ENCODE assay signal across 9 mouse cellular contexts in genomic region chr7:10480588-10481233, GRCm38 (mm10). TPM values are rescaled to one million over a fixed set of nuclear protein-coding genes. Genes with fewer than 3 reads are reported as not detected.
DNase-seq lines count a peak whose midpoint lies in the region; ATAC-seq and TF ChIP-seq lines count a peak whose summit lies in the region.
"Had no signal": no experiment of that assay in that cellular context is flagged by ENCODE, and none has a peak within 500 bp of the region (broad histone marks: within the 10 kb centered on the region; RNA-seq: fewer than 3 reads in every experiment).

No protein-coding gene starts in this region.

- H3K27ac ChIP-seq in intestine, embryonic 14.5 days (ENCODE audit: low read depth), result no peak overlapping the region
- H3K27ac ChIP-seq in intestine, postnatal 0 days (ENCODE audit: low read depth, low read length), result no peak overlapping the region
- H3K27ac ChIP-seq in hindbrain, embryonic 12.5 days, result no peak overlapping the region
- no peak overlapping the region for H3K27ac ChIP-seq in limb, embryonic 10.5 days
- H3K27ac ChIP-seq in thymus, adult 2 months (ENCODE audit: control insufficient read depth, insufficient read depth, low read length), result no peak overlapping the region

- no peak for DNase-seq in intestine, embryonic 14.5 days (ENCODE audit: low spot score)
- peak; percentile 15 to 24 for DNase-seq in cerebellum, postnatal 4 days (ENCODE audit: low spot score in 2 of 2)
- DNase-seq in limb, embryonic 10.5 days (ENCODE audit: low spot score), result peak; percentile 31
- DNase-seq in right cerebral cortex, postnatal 4 days, result peak; percentile 51
- no peak for DNase-seq in thymus, adult 2 months
- no peak for DNase-seq in urinary bladder, postnatal 10 days (ENCODE audit: low spot score)

- H3K9ac ChIP-seq in intestine, embryonic 14.5 days (ENCODE audit: low read length), result no peak overlapping the region
- H3K9ac ChIP-seq in intestine, postnatal 0 days (ENCODE audit: low read depth, low read length), result no peak overlapping the region
- H3K9ac ChIP-seq in hindbrain, embryonic 12.5 days, result no peak overlapping the region

- ATAC-seq in intestine, embryonic 14.5 days (replicated peaks; ENCODE audit: low FRiP score, low TSS enrichment, low read depth), result no peak
- ATAC-seq in intestine, postnatal 0 days, result no peak
- peak; percentile 66 for ATAC-seq in hindbrain, embryonic 12.5 days (ENCODE audit: low FRiP score)

- no peaks in the 10 kb centered on the region for H3K4me1 ChIP-seq in intestine, embryonic 14.5 days (replicated peaks; ENCODE audit: control insufficient read depth, insufficient read depth, low read length)
- no peaks in the 10 kb centered on the region for H3K4me1 ChIP-seq in intestine, postnatal 0 days (replicated peaks; ENCODE audit: control insufficient read depth, insufficient read depth, low read length)
- H3K4me1 ChIP-seq in hindbrain, embryonic 12.5 days, result no peaks in the 10 kb centered on the region
- H3K4me1 ChIP-seq in limb, embryonic 10.5 days, result no peaks in the 10 kb centered on the region
- no peaks in the 10 kb centered on the region for H3K4me1 ChIP-seq in thymus, adult 2 months (replicated peaks; ENCODE audit: control insufficient read depth, insufficient read depth, low read length)

- H3K9me3 ChIP-seq in intestine, embryonic 14.5 days (ENCODE audit: control insufficient read depth, low read length), result no peaks in the 10 kb centered on the region
- no peaks in the 10 kb centered on the region for H3K9me3 ChIP-seq in intestine, postnatal 0 days (ENCODE audit: control insufficient read depth)
- no peaks in the 10 kb centered on the region for H3K9me3 ChIP-seq in hindbrain, embryonic 12.5 days (replicated peaks)
- H3K9me3 ChIP-seq in limb, embryonic 10.5 days (replicated peaks), result no peaks in the 10 kb centered on the region

- H3K36me3 ChIP-seq in intestine, embryonic 14.5 days (ENCODE audit: control insufficient read depth, insufficient read depth, low read length), result no peaks in the 10 kb centered on the region
- H3K36me3 ChIP-seq in intestine, postnatal 0 days (ENCODE audit: control insufficient read depth, insufficient read depth), result no peaks in the 10 kb centered on the region
- no peaks in the 10 kb centered on the region for H3K36me3 ChIP-seq in hindbrain, embryonic 12.5 days
- H3K36me3 ChIP-seq in limb, embryonic 10.5 days, result no peaks in the 10 kb centered on the region
- H3K36me3 ChIP-seq in thymus, adult 2 months (ENCODE audit: control insufficient read depth, insufficient read depth, low read length), result no peaks in the 10 kb centered on the region

- no peak for TF ChIP-seq POLR2A in thymus, adult 2 months (IDR thresholded peaks at IDR 0.05; ENCODE audit: control insufficient read depth, extremely low read depth, insufficient read depth, low read length, poor library complexity)

- 60% methylated on average over 18 of the region's 18 CpGs for WGBS in intestine, embryonic 14.5 days
- WGBS in intestine, postnatal 0 days, result 67% methylated on average over 18 of the region's 18 CpGs
- 65% methylated on average over 18 of the region's 18 CpGs for WGBS in hindbrain, embryonic 12.5 days
- 64% methylated on average over 18 of the region's 18 CpGs for WGBS in limb, embryonic 10.5 days
- 70% methylated on average over 18 of the region's 18 CpGs for WGBS in thymus, adult 2 months

- no peak for TF ChIP-seq CTCF in intestine, postnatal 0 days (IDR thresholded peaks at IDR 0.05; ENCODE audit: low read depth)
- no peak for TF ChIP-seq CTCF in thymus, adult 2 months (IDR thresholded peaks at IDR 0.05; ENCODE audit: borderline replicate concordance, control insufficient read depth, extremely low read depth, insufficient read depth, low read length, poor library complexity)

- no peaks in the 10 kb centered on the region for H3K27me3 ChIP-seq in intestine, embryonic 14.5 days (replicated peaks; ENCODE audit: control insufficient read depth, insufficient read depth, low read length)
- no peaks in the 10 kb centered on the region for H3K27me3 ChIP-seq in intestine, postnatal 0 days (replicated peaks; ENCODE audit: control insufficient read depth, insufficient read depth, low read length)
- H3K27me3 ChIP-seq in hindbrain, embryonic 12.5 days, result no peaks in the 10 kb centered on the region
- H3K27me3 ChIP-seq in limb, embryonic 10.5 days (ENCODE audit: low read depth, poor library complexity, severe bottlenecking), result no peaks in the 10 kb centered on the region
- H3K27me3 ChIP-seq in thymus, adult 2 months (ENCODE audit: control insufficient read depth, insufficient read depth, low read length), result no peaks in the 10 kb centered on the region

- H3K4me3 ChIP-seq in intestine, embryonic 14.5 days (ENCODE audit: low read depth, low read length), result no peak overlapping the region
- no peak overlapping the region for H3K4me3 ChIP-seq in intestine, postnatal 0 days (ENCODE audit: low read depth, low read length)
- H3K4me3 ChIP-seq in hindbrain, embryonic 12.5 days, result peak overlapping the region; percentile 14; the same call in 1 of the 2 replicates
- H3K4me3 ChIP-seq in limb, embryonic 10.5 days, result peak overlapping the region; percentile 31
- no peak overlapping the region for H3K4me3 ChIP-seq in thymus, adult 2 months (ENCODE audit: control insufficient read depth, insufficient read depth, low read length)

- 0 out of 2 replicates have a peak overlapping the region, but pooled peaks have one; percentile 12 for H3K4me2 ChIP-seq in intestine, embryonic 14.5 days (ENCODE audit: low read length)
- H3K4me2 ChIP-seq in intestine, postnatal 0 days (replicated peaks; ENCODE audit: low read depth), result no peak overlapping the region
- peak overlapping the region; percentile 19; the same call in 1 of the 2 replicates for H3K4me2 ChIP-seq in hindbrain, embryonic 12.5 days (replicated peaks)

RNA-seq across cellular contexts. Expression of gene Zik1, which starts 14.5 kb away (rescaled TPM):
- polyA plus RNA-seq in intestine, embryonic 14.5 days (2014; fragmentation: Nextera tagmentation; extraction: Ambion mirVana), result 11.1 and 14.8 TPM in 2 replicates
- 1.6 and 1.8 TPM in 2 replicates for polyA plus RNA-seq in intestine, postnatal 0 days (2015; fragmentation: Nextera tagmentation; extraction: Ambion mirVana)
- 42.1 and 47.6 TPM in 2 replicates for polyA plus RNA-seq in hindbrain, embryonic 12.5 days (2016; fragmentation: Nextera tagmentation; extraction: Ambion mirVana)
- polyA plus RNA-seq in limb, embryonic 10.5 days (2016; fragmentation: Nextera tagmentation; extraction: Ambion mirVana), result 33.3 and 36.4 TPM in 2 replicates
- polyA plus RNA-seq in thymus, adult 2 months (2012; rRNA removed), result 1.4 and 1.5 TPM in 2 replicates

RNA-seq across cellular contexts. Expression of gene Vmn1r67, which starts 37.6 kb away (rescaled TPM):
- not detected in 2 replicates for polyA plus RNA-seq in intestine, embryonic 14.5 days (2014; fragmentation: Nextera tagmentation; extraction: Ambion mirVana)
- not detected in 2 replicates for polyA plus RNA-seq in intestine, postnatal 0 days (2015; fragmentation: Nextera tagmentation; extraction: Ambion mirVana)
- polyA plus RNA-seq in hindbrain, embryonic 12.5 days (2016; fragmentation: Nextera tagmentation; extraction: Ambion mirVana), result not detected in 2 replicates
- polyA plus RNA-seq in limb, embryonic 10.5 days (2016; fragmentation: Nextera tagmentation; extraction: Ambion mirVana), result not detected in 2 replicates
- polyA plus RNA-seq in thymus, adult 2 months (2012; rRNA removed), result not detected in 2 replicates
- polyA plus RNA-seq: gonadal fat pad, adult 2 months had no signal

Comparison
In these comparisons a context has a peak if more than half of its experiments do, and no peak if none do; other contexts are left out.
1. DNase-seq: peak in cerebellum, postnatal 4 days (2 of 2), limb, embryonic 10.5 days (single experiment) and right cerebral cortex, postnatal 4 days (single experiment); none in intestine, embryonic 14.5 days (single experiment), thymus, adult 2 months (single experiment) and urinary bladder, postnatal 10 days (single experiment).
2. H3K4me3 ChIP-seq: peak in hindbrain, embryonic 12.5 days (single experiment) and limb, embryonic 10.5 days (single experiment); none in intestine, embryonic 14.5 days (single experiment), intestine, postnatal 0 days (single experiment) and thymus, adult 2 months (single experiment).